Comparison of ENCODE assay signal across 8 mouse cellular contexts in genomic region chr15:8108360-8108965, GRCm38 (mm10). TPM values are rescaled to one million over a fixed set of nuclear protein-coding genes. Genes with fewer than 3 reads are reported as not detected.
DNase-seq lines count a peak whose midpoint lies in the region; ATAC-seq and TF ChIP-seq lines count a peak whose summit lies in the region.

No protein-coding gene starts in this region.

- no peaks in the 10 kb centered on the region for H3K27me3 ChIP-seq in thymus, adult 2 months (ENCODE audit: control insufficient read depth, insufficient read depth, low read length)
- H3K27me3 ChIP-seq in liver, embryonic 12.5 days (replicated peaks): no peaks in the 10 kb centered on the region

- no peaks in the 10 kb centered on the region for H3K9me3 ChIP-seq in liver, embryonic 12.5 days (replicated peaks)

- WGBS in thymus, adult 2 months: 58% methylated on average over 19 of the region's 19 CpGs
- WGBS in liver, embryonic 12.5 days (ENCODE audit: insufficient replicate concordance): 38% methylated on average over 19 of the region's 19 CpGs

- peak overlapping the region; percentile 85 for H3K9ac ChIP-seq in liver, embryonic 12.5 days

- H3K27ac ChIP-seq in thymus, adult 2 months (ENCODE audit: control insufficient read depth, insufficient read depth, low read length): no peak overlapping the region
- H3K27ac ChIP-seq in liver, embryonic 12.5 days: peak overlapping the region; percentile 84

- no peak for TF ChIP-seq POLR2A in thymus, adult 2 months (IDR thresholded peaks at IDR 0.05; ENCODE audit: control insufficient read depth, extremely low read depth, insufficient read depth, low read length, poor library complexity)

- DNase-seq in embryo, embryonic 10.5 days (ENCODE audit: low spot score): peak; percentile 5
- DNase-seq in embryo, embryonic 11 days: no peak
- no peak for DNase-seq in thymus, adult 2 months
- no peak for DNase-seq in thymus, postnatal 10 days (ENCODE audit: low spot score in 2 of 2)
- DNase-seq in gastrocnemius, postnatal 36 days: no peak
- no peak for DNase-seq in gastrocnemius, postnatal 4 days (ENCODE audit: low spot score in 2 of 2)
- no peak for DNase-seq in thymus, adult 18-20 months

- peaks cover 8% of the 10 kb centered on the region for H3K36me3 ChIP-seq in thymus, adult 2 months (ENCODE audit: control insufficient read depth, insufficient read depth, low read length)
- H3K36me3 ChIP-seq in liver, embryonic 12.5 days: peaks cover 28% of the 10 kb centered on the region

- intact Hi-C loops in gastrocnemius, postnatal 36 days (cut with DNase I): no loop called here

- no peak for TF ChIP-seq CTCF in thymus, adult 2 months (IDR thresholded peaks at IDR 0.05; ENCODE audit: borderline replicate concordance, control insufficient read depth, extremely low read depth, insufficient read depth, low read length, poor library complexity)

- ATAC-seq in liver, embryonic 12.5 days: peak; percentile 8; the same call in 1 of the 2 replicates

- H3K4me3 ChIP-seq in thymus, adult 2 months (ENCODE audit: control insufficient read depth, insufficient read depth, low read length): peak overlapping the region; percentile 98
- H3K4me3 ChIP-seq in liver, embryonic 12.5 days: peak overlapping the region; percentile 85

- peak overlapping the region; percentile 80 for H3K4me2 ChIP-seq in liver, embryonic 12.5 days

- H3K4me1 ChIP-seq in thymus, adult 2 months (replicated peaks; ENCODE audit: control insufficient read depth, insufficient read depth, low read length): peaks cover 8% of the 10 kb centered on the region
- peaks cover 26% of the 10 kb centered on the region for H3K4me1 ChIP-seq in liver, embryonic 12.5 days

RNA-seq across cellular contexts. Expression of gene Nup155, which starts 0.6 kb away (rescaled TPM):
- 17.1 and 20.6 TPM in 2 replicates for polyA plus RNA-seq in thymus, adult 2 months (2012; rRNA removed)
- polyA plus RNA-seq in liver, embryonic 12.5 days (2016; fragmentation: Nextera tagmentation; extraction: Ambion mirVana): 21.9 and 22.7 TPM in 2 replicates
- 1 to 10 TPM; 7.3 to 8.7 TPM for total RNA-seq in gastrocnemius, postnatal 36 days (2021)
- 10 to 100 TPM; 21.5 to 21.6 TPM for total RNA-seq in gastrocnemius, postnatal 4 days (2021)

RNA-seq across cellular contexts. Expression of gene Wdr70, which starts 9.5 kb away (rescaled TPM):
- polyA plus RNA-seq in thymus, adult 2 months (2012; rRNA removed): 15.9 and 16.3 TPM in 2 replicates
- polyA plus RNA-seq in liver, embryonic 12.5 days (2016; fragmentation: Nextera tagmentation; extraction: Ambion mirVana): 30.0 and 31.0 TPM in 2 replicates
- 10 to 100 TPM; 20.1 to 20.7 TPM for total RNA-seq in gastrocnemius, postnatal 36 days (2021)
- 10 to 100 TPM; 21.7 to 26.8 TPM for total RNA-seq in gastrocnemius, postnatal 4 days (2021)
